Mouse (Mus musculus) CH12.LX (cell line): ENCODE measurements around the gene Rmi2. TPM values are rescaled to one million over a fixed set of nuclear protein-coding genes. Genes with fewer than 3 reads are reported as not detected.
"Not testable (repeated sequence)": the region's sequence is repeated elsewhere in the genome, so short reads cannot be mapped to it uniquely, and the experiment has no call there.

Source experiments
- DNase-seq: peaks from one replicate; pipeline ENCODE4 v3.0.0-alpha.2; 2013; ENCODE audit errors: extremely low read depth
- H3K27ac ChIP-seq: 2 replicates; pipeline ENCODE4 v1.5.1; 2012; ENCODE audit warnings: low read depth, mild to moderate bottlenecking, control low read depth, moderate library complexity; ENCODE audit not compliant: insufficient read depth
- H3K27me3 ChIP-seq: replicated peaks from 2 replicates; pipeline ENCODE3; 2012; ENCODE audit warnings: inconsistent platforms
- H3K36me3 ChIP-seq, 2 experiments: replicated peaks in 1 of 2; 2 replicates each; pipeline versions ENCODE3 to v1.6.1; 2012; ENCODE audit warnings: inconsistent platforms in 1 of 2, low read length in 1 of 2, mild to moderate bottlenecking in 1 of 2, mixed read lengths in 1 of 2, moderate library complexity in 1 of 2; ENCODE audit not compliant: control insufficient read depth in 1 of 2, insufficient read depth in 1 of 2
- H3K4me1 ChIP-seq, 2 experiments: 2 replicates each; pipeline ENCODE4 v1.6.1; 2012; ENCODE audit warnings: inconsistent platforms in 1 of 2, moderate library complexity in 1 of 2; ENCODE audit not compliant: insufficient read depth in 2 of 2, control insufficient read depth in 1 of 2
- H3K4me2 ChIP-seq: 2 replicates; pipeline ENCODE4 v1.6.1; 2012; ENCODE audit warnings: low read depth, mild to moderate bottlenecking, control low read depth; ENCODE audit not compliant: poor library complexity, insufficient read depth, severe bottlenecking
- H3K4me3 ChIP-seq, 3 experiments: fragments of 150-350 bp in 1 of 3; sonication (generic) in 1 of 3; replicated peaks in 1 of 3; 2 replicates each; pipeline versions ENCODE3 to v1.5.1; 2011 to 2012; ENCODE audit warnings: low read depth in 2 of 3, low read length in 2 of 3, mild to moderate bottlenecking in 2 of 3, moderate library complexity in 2 of 3, control low read depth in 1 of 3, improper control_type of control experiment in 1 of 3, inconsistent platforms in 1 of 3, mixed read lengths in 1 of 3; ENCODE audit not compliant: poor library complexity in 1 of 3
- H3K79me2 ChIP-seq: replicated peaks from 2 replicates; pipeline ENCODE4 v1.6.1; 2012; ENCODE audit warnings: mild to moderate bottlenecking, moderate library complexity; ENCODE audit not compliant: control insufficient read depth, poor library complexity, insufficient read depth, severe bottlenecking; ENCODE audit errors: extremely low read depth
- H3K9ac ChIP-seq: 2 replicates; pipeline ENCODE4 v1.6.1; 2012; ENCODE audit warnings: low read depth, mild to moderate bottlenecking, control low read depth, moderate library complexity; ENCODE audit not compliant: insufficient read depth
- H3K9me3 ChIP-seq: replicated peaks from 2 replicates; pipeline ENCODE3; 2012; ENCODE audit warnings: low read length, inconsistent platforms, mixed read lengths
- BHLHE40 ChIP-seq: IDR thresholded peaks from 2 replicates; pipeline ENCODE4 v1.6.1; 2011; ENCODE audit warnings: mild to moderate bottlenecking, low read depth, low read length, improper control_type of control experiment
- CHD1 ChIP-seq: IDR thresholded peaks from 2 replicates; pipeline ENCODE4 v1.6.1; 2012; ENCODE audit warnings: low read depth, low read length, improper control_type of control experiment, inconsistent platforms
- CTCF ChIP-seq, 2 experiments: IDR thresholded peaks in 1 of 2; conservative IDR thresholded peaks in 1 of 2; 2 replicates each; pipeline ENCODE4 v1.5.1; 2011 to 2012; ENCODE audit warnings: low read depth in 2 of 2, low read length in 2 of 2, improper control_type of control experiment in 1 of 2, inconsistent platforms in 1 of 2, mild to moderate bottlenecking in 1 of 2, moderate library complexity in 1 of 2
- ELF1 ChIP-seq: IDR thresholded peaks from 2 replicates; pipeline ENCODE4 v1.6.1; 2014; ENCODE audit warnings: low read depth, mild to moderate bottlenecking, inconsistent platforms, low read length, improper control_type of control experiment
- ETS1 ChIP-seq: conservative IDR thresholded peaks from 2 replicates; pipeline ENCODE4 v1.6.1; 2012; ENCODE audit warnings: low read depth, mild to moderate bottlenecking, inconsistent platforms, low read length, improper control_type of control experiment, moderate library complexity
- HCFC1 ChIP-seq: IDR thresholded peaks from 2 replicates; pipeline ENCODE4 v1.6.1; 2012; ENCODE audit warnings: low read depth, mild to moderate bottlenecking, inconsistent platforms, low read length, improper control_type of control experiment
- JUND ChIP-seq: conservative IDR thresholded peaks from 2 replicates; pipeline ENCODE4 v1.6.1; 2011; ENCODE audit warnings: low read depth, low read length, improper control_type of control experiment
- MAZ ChIP-seq: IDR thresholded peaks from 2 replicates; pipeline ENCODE4 v1.6.1; 2012; ENCODE audit warnings: low read depth, mild to moderate bottlenecking, inconsistent platforms, low read length, improper control_type of control experiment, moderate library complexity
- MEF2A ChIP-seq: IDR thresholded peaks from 2 replicates; pipeline ENCODE4 v1.6.1; 2014; ENCODE audit warnings: low read depth, mild to moderate bottlenecking, inconsistent platforms, low read length, improper control_type of control experiment, borderline replicate concordance
- MYC ChIP-seq: IDR thresholded peaks from 2 replicates; pipeline ENCODE4 v1.6.1; 2011; ENCODE audit warnings: low read depth, mild to moderate bottlenecking, improper control_type of control experiment, low read length
- NRF1 ChIP-seq: IDR thresholded peaks from 2 replicates; pipeline ENCODE4 v1.6.1; 2014; ENCODE audit warnings: low read depth, mild to moderate bottlenecking, inconsistent platforms, low read length, improper control_type of control experiment, moderate library complexity
- POLR2A ChIP-seq: IDR thresholded peaks from 2 replicates; pipeline ENCODE4 v1.6.1; 2011; ENCODE audit warnings: low read depth, mild to moderate bottlenecking, improper control_type of control experiment, low read length
- UBTF ChIP-seq: IDR thresholded peaks from 2 replicates; pipeline ENCODE4 v1.6.1; 2012; ENCODE audit warnings: low read depth, mild to moderate bottlenecking, inconsistent platforms, low read length, improper control_type of control experiment, moderate library complexity
- USF1 ChIP-seq: IDR thresholded peaks from 2 replicates; pipeline ENCODE4 v1.6.1; 2014; ENCODE audit warnings: low read depth, mild to moderate bottlenecking, inconsistent platforms, low read length, improper control_type of control experiment
- USF2 ChIP-seq: conservative IDR thresholded peaks from 2 replicates; pipeline ENCODE4 v1.6.1; 2011; ENCODE audit warnings: low read depth, low read length, improper control_type of control experiment
- ZKSCAN1 ChIP-seq: IDR thresholded peaks from 2 replicates; pipeline ENCODE4 v1.6.1; 2012; ENCODE audit warnings: low read depth, inconsistent platforms, low read length, improper control_type of control experiment, borderline replicate concordance
- ZMIZ1 ChIP-seq: IDR thresholded peaks from 2 replicates; pipeline ENCODE4 v1.6.1; 2012; ENCODE audit warnings: low read depth, mild to moderate bottlenecking, inconsistent platforms, low read length, improper control_type of control experiment
- ZNF384 ChIP-seq: IDR thresholded peaks from 2 replicates; pipeline ENCODE4 v1.6.1; 2012; ENCODE audit warnings: low read depth, low read length, improper control_type of control experiment, inconsistent platforms
- dilution Hi-C: fragments of 300-500 bp; cut with MboI; formaldehyde crosslinking; loops from 2 replicates; pipeline ENCODE4 v1.14.3; 2020; ENCODE audit warnings: low sequenced_read_pairs; ENCODE audit not compliant: extremely low pct_unique_long_range_greater_than_20kb, extremely low pct_ligation_motif_present
- in situ Hi-C: fragments of 300-500 bp; cut with MboI; formaldehyde crosslinking; loops from 3 replicates; pipeline ENCODE4 v1.14.3; 2019; ENCODE audit warnings: low sequenced_read_pairs, low pct_ligation_motif_present, low pct_unique_long_range_greater_than_20kb, mixed read lengths
- polyA plus RNA-seq: library from polyadenylated mRNA; unstranded; fragments of >175 nt; gene quantifications from 2 replicates; pipeline ENCODE4 v1.2.1, GENCODE M21; 2012; ENCODE audit warnings: low read depth; ENCODE audit not compliant: insufficient read length
- total RNA-seq, 2 experiments: library from RNA; depleted of rRNA; stranded (reverse); fragments of 300-350 nt in 1 of 2; fragments of >200 nt in 1 of 2; gene quantifications; 2 replicates each; pipeline ENCODE4 v1.2.3; 2012 to 2014

Rmi2 gene
- total and polyA plus RNA-seq, 3 experiments = 6.8 to 13.8 (median 9.3) TPM

- no peaks in the 10 kb centered on the region for H3K9me3 ChIP-seq
- no peak for DNase-seq
- no peaks in the 10 kb centered on the region for H3K27me3 ChIP-seq
- H3K4me2 ChIP-seq = no peak within 1 kb of the TSS
- peaks cover 0 to 2% of the 10 kb centered on the region in 2 experiments; a peak in 1 of 4 replicates for H3K4me1 ChIP-seq
- no peak within 1 kb of the TSS for H3K4me3 ChIP-seq
- TF ChIP-seq MEF2A (no peak), ELF1 (no peak), HCFC1 (no peak), NRF1 (no peak), USF2 (no peak), ZMIZ1 (no peak), CHD1 (no peak), JUND (no peak), ZKSCAN1 (no peak), MYC (no peak), UBTF (no peak), POLR2A (no peak), BHLHE40 (no peak), ETS1 (no peak), ZNF384 (no peak), USF1 (no peak), CTCF (conservative IDR thresholded peaks at IDR 0.05 in 1 of 2, IDR thresholded peaks at IDR 0.05 in 1 of 2; ENCODE audit: low read depth in 2 of 2, low read length in 2 of 2) (no peak), MAZ (no peak)
- no peak within 1 kb of the TSS for H3K9ac ChIP-seq
- no peak within 1 kb of the TSS for H3K27ac ChIP-seq
- H3K79me2 ChIP-seq = no peaks in the 10 kb centered on the region
- dilution Hi-C loops (no loop called here), in situ Hi-C loops (no loop called here)
- no peaks in the 10 kb centered on the region for H3K36me3 ChIP-seq
These were observed 38.8 kb upstream of the Rmi2 start, which contains the start of gene Prm2 for GRCm38 (mm10) chr16:10796034-10796433. TSS of gene Prm2 (minus strand) at chr16:10796134.

GRCm38 (mm10) chr16:10802420-10802819, 32.4 kb upstream of the Rmi2 start:
- H3K27me3 ChIP-seq, H3K79me2 ChIP-seq, H3K27ac ChIP-seq, H3K9me3 ChIP-seq, H3K4me2 ChIP-seq, in situ Hi-C loops, dilution Hi-C loops, H3K9ac ChIP-seq, H3K36me3 ChIP-seq, DNase-seq, H3K4me3 ChIP-seq: not testable (repeated sequence)
- peaks cover 11 to 22% of the 10 kb centered on the region in 2 experiments for H3K4me1 ChIP-seq
